Mouse (Mus musculus): Measurements from ENCODE around the gene Lnpep. TPM values are rescaled to one million over a fixed set of nuclear protein-coding genes. Genes with fewer than 3 reads are reported as not detected.
A peak's percentile ranks its signal among the peaks of the same experiment; 100 is the strongest.
"Not testable (repeated sequence)": the region's sequence is repeated elsewhere in the genome, so short reads cannot be mapped to it uniquely, and the experiment has no call there.

Lnpep gene
- total RNA-seq (2021): 100 to 1,000 TPM in 1 of 2 experiments, 10 to 100 TPM in 1; 93.4 to 111 TPM
- long read RNA-seq, experiment 1, full-length matches to known transcripts: 2 of 7 reads
- long read RNA-seq, experiment 1, partial matches to known transcripts: 1 of 7 reads
- long read RNA-seq, experiment 1, other reads (novel, unspliced or antisense): 4 of 7 reads
- long read RNA-seq, experiment 2, full-length matches to known transcripts: 5 of 16 reads
- long read RNA-seq, experiment 2, partial matches to known transcripts: 3 of 16 reads
- long read RNA-seq, experiment 2, other reads (novel, unspliced or antisense): 8 of 16 reads

DNA sequence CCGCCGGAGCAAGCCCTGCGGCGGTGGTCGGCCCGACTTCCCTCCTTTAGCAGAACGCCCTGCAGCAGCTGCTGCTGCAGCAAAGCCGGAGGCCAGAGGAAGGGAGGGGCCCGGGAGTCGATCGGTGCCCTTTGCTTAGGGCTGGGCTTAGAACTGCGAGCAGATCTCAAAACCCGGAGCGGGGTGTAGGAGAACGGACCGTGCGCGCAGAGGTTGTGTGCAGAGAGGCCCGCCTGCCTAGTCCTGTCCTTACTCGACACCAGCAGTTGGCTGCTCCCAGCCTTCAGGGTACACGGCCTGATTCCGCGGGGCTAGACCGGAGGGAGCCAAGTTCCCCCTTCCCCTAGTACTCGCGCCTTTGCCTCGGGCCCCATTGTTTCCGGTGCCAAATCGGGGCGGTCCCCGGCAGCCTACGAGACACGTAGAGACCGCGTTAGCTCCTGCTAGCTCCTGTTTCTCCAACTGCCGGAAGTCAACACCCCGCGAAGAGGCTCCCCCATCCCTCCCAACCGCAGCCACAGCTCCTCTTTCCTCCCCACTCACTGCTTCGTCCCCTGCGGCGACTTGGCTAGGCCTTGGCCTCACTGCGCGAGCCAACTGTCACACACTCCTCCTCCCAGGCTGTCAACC lies at the start of gene Lnpep:
Lnpep (minus strand) TSS at position 94 of the 630 bp plus-strand sequence.
- peak; percentile 83 to 88 for DNase-seq (ENCODE audit: low spot score in 2 of 2)

DNA sequence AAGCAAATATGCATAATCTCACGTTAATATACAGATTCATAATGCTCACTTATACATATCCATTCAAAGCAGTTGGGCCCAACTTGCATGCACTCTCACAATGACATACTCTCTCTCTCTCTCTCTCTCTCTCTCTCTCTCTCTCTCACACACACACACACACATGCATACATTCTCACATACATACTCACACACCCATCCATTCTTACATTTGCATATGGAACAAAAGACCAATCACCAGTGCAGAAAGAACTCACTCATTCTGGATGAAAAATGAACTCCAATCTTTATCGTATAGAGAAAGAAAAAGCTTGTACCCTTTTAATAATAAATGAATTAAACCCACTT lies 31.0 kb upstream of the Lnpep start:
- no peak for DNase-seq (ENCODE audit: low spot score in 2 of 2)

DNA sequence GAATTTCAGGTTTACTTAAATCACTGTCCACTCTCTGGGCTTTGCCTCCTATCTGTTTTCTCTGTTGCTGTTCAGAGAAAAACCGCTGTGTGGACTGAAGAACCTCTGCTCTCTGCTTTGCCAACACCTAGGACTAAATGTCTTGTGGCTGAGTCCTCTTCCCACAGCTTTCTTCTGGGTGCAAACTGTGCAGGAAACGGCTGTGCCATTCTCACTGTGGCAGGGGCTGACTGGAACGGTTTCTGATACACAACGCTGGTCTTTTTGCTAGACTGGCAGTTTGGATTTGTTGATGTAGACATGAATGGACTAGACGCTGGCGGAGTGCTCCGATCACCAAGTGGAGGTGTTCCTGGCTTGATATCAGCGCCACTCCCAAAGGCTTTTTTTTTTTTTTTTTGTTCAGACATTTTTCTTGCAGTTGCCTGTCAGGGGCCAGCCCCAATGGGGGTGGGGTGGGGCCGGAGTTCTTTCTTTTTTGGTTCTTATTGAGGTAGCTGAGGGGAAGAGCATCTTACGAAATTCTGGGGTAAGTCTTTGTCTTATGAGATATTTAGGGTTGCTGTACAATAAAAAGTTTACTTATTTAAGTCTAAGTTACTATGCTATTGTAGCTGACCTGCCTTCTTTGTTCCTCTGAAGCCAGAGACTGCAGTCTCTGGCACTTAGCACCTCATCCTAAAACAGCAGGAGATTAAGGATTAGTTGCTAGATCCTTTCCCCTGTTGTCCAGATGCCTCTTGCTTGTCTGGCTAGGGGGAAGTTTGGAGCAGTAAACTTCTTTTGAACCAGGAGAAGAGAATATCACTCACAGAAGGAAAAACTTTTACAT lies 30.4 kb upstream of the Lnpep start:
- no peak for DNase-seq (ENCODE audit: low spot score in 2 of 2)

DNA sequence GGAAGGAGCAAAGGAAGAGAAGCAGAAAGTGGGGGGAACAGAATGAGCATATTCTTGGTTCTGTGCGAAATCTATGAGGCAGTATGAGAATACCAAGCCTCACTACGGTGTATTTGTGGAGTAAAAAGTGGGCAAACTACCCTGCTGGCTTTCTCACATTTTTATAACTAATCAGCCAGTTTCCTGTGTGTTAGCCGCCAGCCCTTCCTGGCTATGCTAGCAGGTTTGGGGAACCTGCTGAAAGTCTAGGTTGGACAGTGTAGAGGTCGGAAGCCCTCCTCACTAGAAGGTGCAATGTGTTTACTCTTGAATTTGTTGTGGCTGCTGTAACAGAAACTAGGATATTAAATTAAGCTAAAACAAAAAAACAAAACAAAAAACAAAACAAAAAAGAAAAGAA lies 27.7 kb upstream of the Lnpep start:
- no peak for DNase-seq (ENCODE audit: low spot score in 2 of 2)

DNA sequence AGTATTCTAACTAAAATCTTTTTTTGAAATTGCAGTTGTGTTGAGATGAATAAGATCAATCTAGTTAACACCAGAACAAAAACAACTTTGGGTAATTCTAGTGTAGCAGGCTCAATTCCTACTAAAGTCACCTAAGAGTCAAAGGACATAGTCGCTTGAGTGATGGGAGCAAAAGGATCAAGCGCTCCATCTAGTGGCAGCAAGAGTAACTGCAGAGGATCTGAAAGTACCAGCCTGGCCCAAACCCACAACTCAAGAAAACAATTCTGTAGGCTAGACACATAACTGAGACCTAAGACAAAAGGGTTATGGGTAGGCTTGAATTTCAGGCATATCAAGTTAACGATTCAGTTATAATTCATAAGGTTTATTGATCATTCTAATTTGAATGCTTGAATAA lies 20.9 kb upstream of the Lnpep start:
- DNase-seq (ENCODE audit: low spot score in 2 of 2): peak; percentile 48 to 52

DNA sequence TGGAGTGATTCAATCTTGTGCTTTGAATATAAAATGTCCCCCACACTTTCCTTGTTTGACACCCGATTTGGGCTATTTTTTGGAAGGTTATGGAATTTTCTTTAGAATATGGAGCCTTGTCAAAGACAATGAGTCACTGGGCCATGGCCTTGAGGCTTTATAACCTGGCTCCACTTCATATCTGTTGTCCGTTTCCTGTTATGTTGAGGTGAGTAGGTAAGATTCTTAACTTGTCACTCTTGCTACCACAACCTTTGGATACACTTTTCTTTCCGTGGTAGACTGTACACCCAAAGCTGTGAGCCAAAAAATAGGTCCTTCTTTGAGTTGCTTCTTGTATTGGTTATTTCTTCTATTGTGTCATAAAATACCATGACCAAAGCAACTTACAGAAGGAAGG lies 12.5 kb upstream of the Lnpep start:
- DNase-seq (ENCODE audit: low spot score in 2 of 2): no peak

DNA sequence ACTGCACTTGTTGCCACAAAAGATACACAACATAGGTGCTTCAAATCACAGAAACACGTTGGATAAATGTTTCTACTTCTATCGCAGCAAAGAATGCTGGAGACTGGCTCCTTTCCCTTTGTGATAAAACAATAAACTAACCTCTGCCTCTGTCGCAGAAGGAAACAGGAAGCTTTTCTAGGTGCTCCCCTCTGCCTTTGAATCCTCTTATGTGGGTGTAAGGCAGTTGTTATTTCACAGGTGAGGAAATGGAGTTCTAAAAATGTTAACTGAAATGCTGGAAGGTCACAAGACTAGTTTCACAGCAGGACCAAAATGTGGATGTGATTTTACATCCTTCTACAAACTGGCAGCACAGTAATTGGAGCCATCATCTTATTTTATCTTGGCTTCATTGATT lies 11.3 kb upstream of the Lnpep start:
- no peak for DNase-seq (ENCODE audit: low spot score in 2 of 2)

DNA sequence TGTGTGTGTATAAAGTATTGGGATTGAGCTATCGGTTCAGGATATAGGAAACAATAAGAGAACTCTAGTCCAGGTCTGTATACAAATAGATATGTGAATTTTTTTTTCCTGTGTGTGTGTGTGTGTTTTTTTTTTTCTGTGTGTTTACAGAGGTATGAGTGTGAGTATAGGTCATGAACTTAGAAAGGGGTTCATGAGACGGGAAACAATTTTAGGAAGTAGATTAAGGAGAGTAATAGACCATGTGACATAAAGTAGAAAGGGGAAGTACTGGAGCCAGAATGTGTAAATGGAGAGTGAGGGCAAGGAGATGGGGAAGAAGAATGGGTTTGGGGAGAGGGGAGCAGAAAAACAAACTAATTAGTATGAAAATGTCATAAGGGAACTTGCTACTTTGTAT lies 9.2 kb upstream of the Lnpep start:
- DNase-seq (ENCODE audit: low spot score in 2 of 2): no peak

DNA sequence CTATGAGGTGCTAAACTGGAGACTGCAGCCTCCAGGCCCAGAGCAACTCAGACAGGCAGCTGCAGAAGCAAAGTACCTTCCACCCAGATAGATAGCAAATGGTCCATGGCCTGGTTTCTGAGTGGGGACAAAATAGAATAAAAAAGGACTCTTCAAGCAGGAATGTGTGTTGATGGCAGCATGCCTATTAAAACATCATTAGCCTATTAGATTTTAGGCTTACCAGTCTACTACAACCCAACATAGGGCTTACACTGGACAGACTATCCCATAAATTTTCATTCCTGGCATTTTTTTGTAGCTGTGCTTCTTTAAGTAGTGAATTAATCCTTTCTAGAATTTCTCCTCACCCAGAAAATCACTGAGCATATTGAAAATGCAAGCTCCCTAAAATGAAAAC lies 7.1 kb upstream of the Lnpep start:
- no peak for DNase-seq (ENCODE audit: low spot score in 2 of 2)

DNA sequence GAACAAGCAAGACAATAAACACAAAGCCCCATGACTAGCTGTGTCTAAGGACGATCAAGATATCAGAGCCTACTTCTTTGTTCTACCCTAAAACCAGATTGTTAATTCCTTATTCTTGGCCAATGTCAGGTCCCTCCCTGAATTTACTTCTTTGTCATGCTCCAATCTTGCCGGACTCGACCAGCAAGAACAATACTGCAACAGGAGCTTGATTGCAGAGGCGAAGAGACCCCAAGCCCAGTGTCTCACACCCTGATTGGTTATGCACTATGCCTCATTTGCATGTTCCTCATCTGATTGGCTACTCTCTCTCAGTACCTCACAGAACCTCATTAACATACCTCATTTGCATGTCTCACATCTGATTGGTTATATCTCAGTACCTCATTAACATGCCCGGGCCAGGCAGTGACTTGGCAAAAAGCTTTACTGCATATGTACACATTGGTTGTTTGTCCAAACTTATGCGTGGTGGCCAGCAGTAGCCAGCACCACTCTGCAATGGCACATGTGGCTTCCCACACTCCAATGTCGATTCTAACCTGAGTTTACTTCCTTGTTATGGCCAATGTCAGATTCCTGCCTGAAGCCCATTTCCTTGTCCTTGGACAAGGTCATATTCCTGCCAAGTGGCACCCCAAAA lies 3.5 kb upstream of the Lnpep start:
- not testable (repeated sequence) for DNase-seq (ENCODE audit: low spot score in 2 of 2)

DNA sequence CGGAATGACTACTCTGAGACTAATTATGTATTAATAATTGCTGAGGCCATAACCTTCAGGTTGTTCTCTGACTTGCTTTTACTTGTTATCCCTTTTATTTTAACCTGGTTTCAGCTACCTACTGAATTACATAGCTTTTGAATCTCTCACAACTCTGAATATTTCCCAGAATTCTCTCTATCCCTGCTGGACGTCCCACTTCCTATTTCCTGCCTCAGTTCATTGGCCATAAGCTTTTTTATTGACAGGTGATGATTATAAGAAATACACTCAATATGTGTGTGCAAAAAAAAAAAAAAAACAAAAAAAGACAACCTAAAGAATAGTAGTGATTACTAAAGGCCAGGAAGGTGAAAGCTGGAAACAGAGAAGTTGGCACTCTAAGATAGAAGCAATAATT lies 2.7 kb upstream of the Lnpep start:
- no peak for DNase-seq (ENCODE audit: low spot score in 2 of 2)

DNA sequence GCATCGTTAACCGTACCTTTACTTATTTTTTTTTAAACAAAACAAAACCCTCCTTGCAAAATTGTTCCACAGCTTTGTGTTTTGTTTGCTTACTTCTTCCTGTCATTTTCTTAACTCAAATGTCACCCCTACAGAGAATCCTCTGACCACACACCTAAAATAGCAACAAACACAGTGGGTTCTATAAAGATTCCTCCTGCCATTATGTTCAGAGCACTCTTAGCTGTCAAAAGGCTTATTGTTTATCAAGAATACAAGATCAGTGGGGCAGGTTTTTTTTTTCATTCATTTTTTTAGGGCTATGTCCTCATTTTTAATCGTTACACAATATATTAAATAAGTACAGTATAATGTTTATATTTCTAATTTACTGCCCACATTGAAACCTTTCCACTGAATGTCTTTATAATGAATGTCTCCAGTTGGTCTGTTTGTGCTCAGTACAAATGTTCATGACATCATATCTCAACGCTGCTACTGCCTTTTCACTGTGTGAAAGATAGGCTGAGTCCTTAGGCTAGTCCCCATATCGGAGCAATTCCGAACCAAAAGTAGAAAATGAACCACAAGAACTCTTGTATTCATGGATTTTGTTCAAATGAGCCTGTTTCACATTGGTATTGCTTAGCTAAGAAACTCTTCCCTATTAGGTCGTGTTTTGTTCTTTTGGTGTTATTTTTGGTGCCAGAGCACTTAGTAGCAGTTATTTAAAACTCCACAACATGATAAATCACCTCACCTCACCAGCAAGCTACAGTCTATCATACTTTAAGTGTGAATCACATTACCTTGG lies 1.2 kb upstream of the Lnpep start:
- no peak for DNase-seq (ENCODE audit: low spot score in 2 of 2)

DNA sequence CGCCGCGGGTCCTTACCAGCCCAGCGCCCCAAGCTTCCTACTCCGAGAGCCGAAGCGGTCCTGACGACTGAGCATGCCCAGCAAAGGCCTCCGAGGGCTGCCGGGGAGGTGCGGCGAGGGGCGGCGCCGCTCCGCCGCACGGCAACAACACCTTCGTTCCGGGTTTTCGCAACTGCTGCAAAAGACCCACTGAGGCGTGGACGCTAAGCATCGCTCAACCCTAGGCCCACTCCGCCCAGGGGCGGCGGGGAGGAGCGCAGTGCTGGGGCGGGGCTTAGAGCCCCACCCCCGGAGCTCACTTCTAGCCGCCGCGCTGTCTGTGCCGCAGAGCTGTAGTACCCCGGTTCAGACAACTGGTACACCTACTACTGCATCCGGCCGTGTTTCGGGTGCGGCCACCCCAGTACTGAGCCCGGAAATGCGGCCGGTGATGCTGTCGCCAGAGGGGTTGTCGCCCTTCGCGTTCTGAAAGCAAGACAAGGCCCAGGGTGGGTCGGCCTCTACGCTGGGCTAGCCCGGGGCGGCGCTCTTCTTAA lies 361 bp downstream of the Lnpep start:
- DNase-seq (ENCODE audit: low spot score in 2 of 2): peak; percentile 89 to 94

DNA sequence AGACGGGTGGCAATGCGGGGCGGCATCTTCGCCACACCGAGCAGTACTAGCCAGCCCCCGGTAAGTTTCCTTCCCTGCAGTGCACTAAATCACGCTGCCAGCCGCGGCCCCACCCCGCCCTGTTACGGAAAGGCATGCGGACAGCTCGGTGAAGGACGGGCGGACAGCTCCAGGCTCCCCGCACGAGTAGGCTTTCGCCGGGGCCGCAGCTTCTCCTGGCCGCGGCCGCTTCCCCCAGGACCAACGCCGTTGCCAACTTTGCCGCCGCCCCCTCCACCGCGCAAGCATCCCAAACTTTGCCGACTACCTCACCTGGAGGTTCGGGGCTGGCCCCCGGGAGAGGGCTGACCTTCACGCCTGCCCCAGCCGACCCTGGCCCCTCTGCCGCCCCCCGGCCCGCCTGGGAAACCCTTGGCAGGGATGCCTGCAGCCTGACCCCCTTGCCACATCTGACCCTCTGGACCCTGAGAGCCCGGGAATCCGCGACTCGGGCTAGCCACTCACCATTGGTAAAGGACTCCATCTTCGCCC lies 895 bp downstream of the Lnpep start:
- peak; percentile 74 to 83 for DNase-seq (ENCODE audit: low spot score in 2 of 2)

DNA sequence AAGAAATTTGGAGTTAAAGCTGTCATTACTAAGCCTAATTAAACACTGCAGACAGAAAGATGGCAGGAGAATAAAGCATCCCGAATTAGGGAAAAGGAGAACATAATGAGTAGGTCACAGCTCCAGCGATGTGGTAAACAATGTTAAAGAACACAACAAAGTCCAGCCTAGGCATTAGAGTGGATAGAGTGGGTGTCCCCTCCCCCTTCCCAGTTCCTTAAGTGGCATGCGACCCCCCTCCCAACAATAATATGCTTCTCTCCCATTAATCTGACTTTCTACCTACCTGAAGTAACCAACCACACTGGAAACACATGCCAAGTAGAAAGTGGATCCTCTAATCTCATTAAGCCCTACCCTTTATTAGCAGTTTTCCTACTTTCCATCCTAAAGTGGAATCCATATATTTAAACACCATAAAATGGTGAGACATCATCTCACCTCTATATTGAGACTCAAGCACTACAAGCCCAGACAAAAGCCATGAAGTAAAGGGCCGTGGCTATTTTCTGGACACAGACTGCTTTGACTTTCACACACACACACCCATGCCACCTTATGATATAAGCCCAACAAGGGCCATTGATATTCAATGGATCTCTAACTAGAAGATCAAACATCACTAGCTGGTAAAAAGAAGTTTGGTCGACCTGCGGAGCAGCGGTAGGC lies 1.5 kb downstream of the Lnpep start:
- no peak for DNase-seq (ENCODE audit: low spot score in 2 of 2)

DNA sequence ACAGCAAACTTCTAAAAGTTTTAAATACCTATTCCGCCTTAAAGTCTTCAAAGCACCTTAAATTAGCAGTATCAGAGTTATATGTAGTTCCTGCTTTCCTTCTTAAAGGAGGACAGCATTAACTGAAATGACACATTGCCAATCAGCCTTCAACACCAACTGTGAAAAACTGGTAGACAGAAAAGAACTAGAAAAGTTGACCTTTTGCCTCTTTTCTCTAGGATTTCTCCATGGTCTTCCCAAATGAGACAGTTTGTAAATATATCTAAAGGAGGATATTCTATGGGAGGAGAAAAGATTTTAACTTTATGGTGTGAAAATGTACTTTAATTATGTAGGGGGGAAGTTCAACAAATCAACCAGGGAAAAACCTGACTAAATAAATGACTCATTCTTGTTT lies 2.3 kb downstream of the Lnpep start:
- DNase-seq (ENCODE audit: low spot score in 2 of 2): no peak

DNA sequence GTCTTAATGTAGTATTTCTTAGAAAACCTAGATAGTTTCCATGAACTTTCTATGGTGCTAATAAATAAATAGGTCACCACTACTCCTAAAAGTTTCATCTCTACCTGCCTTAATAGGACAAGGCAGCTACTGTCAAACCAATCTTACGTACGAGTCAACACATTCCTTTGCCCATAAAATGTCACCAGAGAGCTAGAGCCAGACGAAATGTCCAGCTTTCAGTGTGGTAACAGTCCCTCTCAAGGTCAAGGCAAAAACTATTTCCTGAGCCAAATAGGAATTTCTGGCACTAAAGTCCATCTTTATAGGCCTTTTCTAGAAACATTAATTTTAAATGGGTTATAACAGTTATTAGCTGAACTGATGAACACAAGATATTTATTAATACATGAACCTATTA lies 3.3 kb downstream of the Lnpep start:
- no peak for DNase-seq (ENCODE audit: low spot score in 2 of 2)

DNA sequence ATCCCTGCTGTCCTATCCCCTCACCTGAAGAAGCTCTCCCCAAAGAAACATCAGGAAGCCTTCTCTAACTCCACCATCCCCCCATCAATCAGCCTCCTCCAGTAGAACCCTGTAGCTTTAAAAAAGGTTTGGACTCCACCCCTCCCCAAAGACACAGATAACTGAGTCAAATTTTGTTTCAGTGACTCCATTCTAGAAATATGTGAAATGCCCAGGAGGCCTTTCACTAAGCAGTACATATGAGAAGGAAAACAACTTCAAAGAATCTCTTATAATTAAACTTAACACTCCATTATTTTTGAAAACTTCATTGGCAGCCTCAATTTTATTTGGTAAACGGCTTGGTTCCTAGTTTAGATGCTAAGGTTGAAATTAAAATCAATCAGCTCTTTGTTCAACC lies 6.4 kb downstream of the Lnpep start:
- no peak for DNase-seq (ENCODE audit: low spot score in 2 of 2)

DNA sequence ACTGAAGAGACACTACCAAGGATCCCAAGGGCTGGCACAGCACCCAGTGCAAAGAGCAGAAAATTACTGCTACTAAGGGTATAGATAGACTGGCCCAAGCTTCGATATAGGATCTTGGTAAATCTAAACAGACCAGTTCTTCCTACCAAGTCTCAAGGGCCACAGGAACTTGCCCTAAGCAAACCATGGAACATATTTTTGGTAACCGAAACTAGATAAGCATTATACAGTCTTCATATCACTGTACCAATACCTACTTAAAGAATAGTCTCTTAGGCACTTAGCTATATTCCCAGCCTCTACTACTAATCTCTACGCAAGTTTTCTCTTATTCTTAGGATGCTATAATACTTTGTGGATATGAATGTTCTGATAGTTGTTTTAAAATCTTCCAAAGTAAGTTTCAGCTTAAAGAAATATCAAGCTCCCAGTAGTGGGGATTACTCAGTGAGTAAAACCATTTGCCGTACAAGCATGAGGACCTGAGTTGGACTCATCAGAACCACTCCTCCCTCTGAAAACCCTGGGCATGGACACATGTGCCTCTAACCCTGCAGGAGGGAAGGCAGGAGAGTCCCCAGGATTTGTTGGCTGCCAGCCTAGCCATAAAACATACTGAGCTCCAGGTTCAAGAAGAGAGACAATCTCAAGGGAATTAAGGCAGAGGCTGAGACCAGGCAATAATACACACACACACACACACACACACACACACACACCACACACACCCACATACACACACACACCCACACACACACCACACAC lies 7.2 kb downstream of the Lnpep start:
- no peak for DNase-seq (ENCODE audit: low spot score in 2 of 2)

Data from adrenal gland, adult 18-20 months (tissue).